Mouse (Mus musculus): ENCODE measurements around the gene Gucy2f. TPM values are rescaled to one million over a fixed set of nuclear protein-coding genes. Genes with fewer than 3 reads are reported as not detected.

The Gucy2f gene
- total and polyA plus RNA-seq, 3 experiments, result not detected

DNA sequence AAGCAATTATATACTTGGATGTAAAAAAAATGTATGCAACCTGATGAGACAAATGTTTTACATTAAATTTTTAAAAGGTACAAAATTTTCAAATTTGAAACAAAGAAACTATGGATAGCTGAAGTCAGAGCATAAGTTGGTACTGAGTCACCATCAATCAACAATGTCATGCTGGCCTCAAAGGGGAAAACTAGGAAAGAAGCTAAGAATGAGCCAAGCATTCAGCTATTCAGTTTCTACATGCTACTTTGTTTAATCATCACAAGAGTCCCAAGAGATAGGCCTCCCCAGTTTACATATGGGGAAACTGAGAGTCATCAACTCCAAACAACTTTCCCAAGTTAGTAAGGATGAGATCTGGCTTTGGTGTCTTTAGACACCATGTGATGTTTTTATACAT lies 19.8 kb downstream of the Gucy2f start:
- in situ Hi-C loops (cut with MboI; ENCODE audit: low pct_ligation_motif_present, low pct_unique_long_range_greater_than_20kb, low sequenced_read_pairs), result no loop called here

DNA sequence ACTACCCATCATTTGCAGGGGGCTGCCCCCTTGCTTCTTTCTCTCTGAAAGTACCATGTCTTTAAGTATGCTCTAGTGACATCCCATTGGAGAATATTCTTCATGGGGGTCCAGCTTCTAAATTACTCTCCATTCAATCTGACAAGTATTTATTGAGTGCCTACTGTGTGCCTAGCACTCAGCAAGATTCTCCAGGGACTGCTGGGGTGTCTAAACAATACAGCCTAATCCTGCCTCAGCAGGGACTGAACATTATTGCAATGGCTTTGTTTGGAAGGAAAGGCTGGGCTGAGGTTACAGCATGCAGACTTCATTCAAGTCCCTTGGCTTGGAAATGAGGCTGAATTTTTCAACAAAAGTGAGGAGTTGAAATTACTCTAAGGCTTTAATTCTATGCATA lies 81.0 kb downstream of the Gucy2f start:
- Histone ChIP-seq H3K27ac (ENCODE audit: insufficient read depth, low read depth) (no peak overlapping the region), H3K9ac (ENCODE audit: insufficient read depth, low read depth) (no peak overlapping the region), H3K4me1 (ENCODE audit: control insufficient read depth in 1 of 2, insufficient read depth in 2 of 2) (no peaks in the 10 kb centered on the region), H3K36me3 (replicated peaks in 1 of 2; ENCODE audit: control insufficient read depth in 1 of 2, insufficient read depth in 1 of 2, low read length in 1 of 2) (no peaks in the 10 kb centered on the region), H3K79me2 (replicated peaks; ENCODE audit: control insufficient read depth, extremely low read depth, insufficient read depth, poor library complexity, severe bottlenecking) (no peaks in the 10 kb centered on the region), H3K4me2 (ENCODE audit: insufficient read depth, low read depth, poor library complexity, severe bottlenecking) (no peak overlapping the region), H3K4me3 (replicated peaks in 1 of 3; ENCODE audit: low read depth in 2 of 3, low read length in 2 of 3, poor library complexity in 1 of 3) (no peak overlapping the region), H3K9me3 (replicated peaks; ENCODE audit: low read length) (no peaks in the 10 kb centered on the region), H3K27me3 (replicated peaks) (no peaks in the 10 kb centered on the region)
- no peak for TF ChIP-seq EP300 (IDR thresholded peaks at IDR 0.05; ENCODE audit: low read length)
- no peak for TF ChIP-seq CHD2 (IDR thresholded peaks at IDR 0.05; ENCODE audit: low read length)
- no peak for TF ChIP-seq UBTF (IDR thresholded peaks at IDR 0.05; ENCODE audit: low read depth, low read length)
- TF ChIP-seq JUN (IDR thresholded peaks at IDR 0.05; ENCODE audit: insufficient read depth, low read depth, low read length), result no peak
- TF ChIP-seq ZMIZ1 (IDR thresholded peaks at IDR 0.05; ENCODE audit: low read depth, low read length), result no peak
- TF ChIP-seq MYC (IDR thresholded peaks at IDR 0.05; ENCODE audit: low read depth, low read length), result no peak
- dilution Hi-C loops (cut with MboI; ENCODE audit: extremely low pct_ligation_motif_present, extremely low pct_unique_long_range_greater_than_20kb, low sequenced_read_pairs), result no loop called here
- no peak for DNase-seq (ENCODE audit: extremely low read depth)
- in situ Hi-C loops (cut with MboI; ENCODE audit: low pct_ligation_motif_present, low pct_unique_long_range_greater_than_20kb, low sequenced_read_pairs), result no loop called here

More for the DNA sequence above, 19.8 kb downstream of the Gucy2f start:
- no peaks in the 10 kb centered on the region for H3K36me3 ChIP-seq (replicated peaks in 1 of 2; ENCODE audit: control insufficient read depth in 1 of 2, insufficient read depth in 1 of 2, low read length in 1 of 2)
- DNase-seq (ENCODE audit: extremely low read depth), result no peak
- no peak overlapping the region for H3K4me3 ChIP-seq (replicated peaks in 1 of 3; ENCODE audit: low read depth in 2 of 3, low read length in 2 of 3, poor library complexity in 1 of 3)
- H3K4me1 ChIP-seq (ENCODE audit: control insufficient read depth in 1 of 2, insufficient read depth in 2 of 2), result no peaks in the 10 kb centered on the region
- dilution Hi-C loops (cut with MboI; ENCODE audit: extremely low pct_ligation_motif_present, extremely low pct_unique_long_range_greater_than_20kb, low sequenced_read_pairs), result no loop called here
- H3K4me2 ChIP-seq (ENCODE audit: insufficient read depth, low read depth, poor library complexity, severe bottlenecking), result no peak overlapping the region
- H3K9ac ChIP-seq (ENCODE audit: insufficient read depth, low read depth), result no peak overlapping the region
- no peaks in the 10 kb centered on the region for H3K9me3 ChIP-seq (replicated peaks; ENCODE audit: low read length)
- TF ChIP-seq SMC3 (IDR thresholded peaks at IDR 0.05; ENCODE audit: low read depth, low read length), result no peak
- no peak for TF ChIP-seq EP300 (IDR thresholded peaks at IDR 0.05; ENCODE audit: low read length)
- TF ChIP-seq UBTF (IDR thresholded peaks at IDR 0.05; ENCODE audit: low read depth, low read length), result no peak
- no peak for TF ChIP-seq BHLHE40 (IDR thresholded peaks at IDR 0.05; ENCODE audit: low read depth, low read length)
- TF ChIP-seq RAD21 (IDR thresholded peaks at IDR 0.05; ENCODE audit: low read depth, low read length), result no peak
- no peak for TF ChIP-seq NRF1 (IDR thresholded peaks at IDR 0.05; ENCODE audit: low read depth, low read length)
- no peaks in the 10 kb centered on the region for H3K27me3 ChIP-seq (replicated peaks)
- H3K27ac ChIP-seq (ENCODE audit: insufficient read depth, low read depth), result no peak overlapping the region
- H3K79me2 ChIP-seq (replicated peaks; ENCODE audit: control insufficient read depth, extremely low read depth, insufficient read depth, poor library complexity, severe bottlenecking), result no peaks in the 10 kb centered on the region

DNA sequence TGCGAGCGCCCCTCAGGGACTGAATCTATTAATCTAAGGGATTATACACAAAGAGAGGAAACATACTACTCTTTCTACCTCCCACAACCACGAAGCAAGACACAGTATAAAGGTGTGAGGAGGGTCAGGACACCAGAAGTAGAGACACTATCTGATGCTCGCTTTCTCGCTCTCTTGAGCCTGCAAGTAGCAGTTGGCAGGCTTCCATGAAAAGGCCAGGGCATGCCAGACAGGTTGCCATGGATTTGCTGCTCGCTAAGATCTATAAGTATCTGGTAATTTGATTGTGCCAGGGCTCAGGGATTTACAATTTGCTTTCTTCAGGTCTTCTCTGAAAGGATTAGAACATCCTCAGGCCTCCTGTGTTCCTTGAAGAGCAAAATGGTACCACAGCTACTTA lies 85.5 kb downstream of the Gucy2f start:
- H3K9ac ChIP-seq (ENCODE audit: insufficient read depth, low read depth), result no peak overlapping the region
- no peaks in the 10 kb centered on the region for H3K9me3 ChIP-seq (replicated peaks; ENCODE audit: low read length)
- no peaks in the 10 kb centered on the region for H3K27me3 ChIP-seq (replicated peaks)
- dilution Hi-C loops (cut with MboI; ENCODE audit: extremely low pct_ligation_motif_present, extremely low pct_unique_long_range_greater_than_20kb, low sequenced_read_pairs) (no loop called here), in situ Hi-C loops (cut with MboI; ENCODE audit: low pct_ligation_motif_present, low pct_unique_long_range_greater_than_20kb, low sequenced_read_pairs) (no loop called here)
- no peaks in the 10 kb centered on the region for H3K4me1 ChIP-seq (ENCODE audit: control insufficient read depth in 1 of 2, insufficient read depth in 2 of 2)
- H3K27ac ChIP-seq (ENCODE audit: insufficient read depth, low read depth), result no peak overlapping the region
- no peak for DNase-seq (ENCODE audit: extremely low read depth)
- H3K79me2 ChIP-seq (replicated peaks; ENCODE audit: control insufficient read depth, extremely low read depth, insufficient read depth, poor library complexity, severe bottlenecking), result no peaks in the 10 kb centered on the region
- no peaks in the 10 kb centered on the region for H3K36me3 ChIP-seq (replicated peaks in 1 of 2; ENCODE audit: control insufficient read depth in 1 of 2, insufficient read depth in 1 of 2, low read length in 1 of 2)
- no peak overlapping the region for H3K4me3 ChIP-seq (replicated peaks in 1 of 3; ENCODE audit: low read depth in 2 of 3, low read length in 2 of 3, poor library complexity in 1 of 3)
- no peak for TF ChIP-seq MEF2A (IDR thresholded peaks at IDR 0.05; ENCODE audit: borderline replicate concordance, low read depth, low read length)
- TF ChIP-seq MAX (IDR thresholded peaks at IDR 0.05; ENCODE audit: low read length), result no peak
- TF ChIP-seq POLR2AphosphoS2 (IDR thresholded peaks at IDR 0.05; ENCODE audit: low read depth, low read length), result no peak
- TF ChIP-seq USF1 (IDR thresholded peaks at IDR 0.05; ENCODE audit: low read depth, low read length), result no peak
- no peak for TF ChIP-seq NRF1 (IDR thresholded peaks at IDR 0.05; ENCODE audit: low read depth, low read length)
- no peak for TF ChIP-seq ZC3H11A (IDR thresholded peaks at IDR 0.05; ENCODE audit: low read depth, low read length)
- no peak for TF ChIP-seq CTCF (conservative IDR thresholded peaks at IDR 0.05 in 1 of 2, IDR thresholded peaks at IDR 0.05 in 1 of 2; ENCODE audit: low read depth in 2 of 2, low read length in 2 of 2)
- TF ChIP-seq ELF1 (IDR thresholded peaks at IDR 0.05; ENCODE audit: low read depth, low read length), result no peak
- no peak for TF ChIP-seq EP300 (IDR thresholded peaks at IDR 0.05; ENCODE audit: low read length)
- TF ChIP-seq MYC (IDR thresholded peaks at IDR 0.05; ENCODE audit: low read depth, low read length), result no peak
- TF ChIP-seq MXI1 (IDR thresholded peaks at IDR 0.05; ENCODE audit: low read depth, low read length), result no peak
- no peak for TF ChIP-seq UBTF (IDR thresholded peaks at IDR 0.05; ENCODE audit: low read depth, low read length)
- no peak for TF ChIP-seq GABPA (IDR thresholded peaks at IDR 0.05; ENCODE audit: insufficient replicate concordance, low read depth, low read length)
- TF ChIP-seq PAX5 (IDR thresholded peaks at IDR 0.05; ENCODE audit: low read length), result no peak
- TF ChIP-seq TBP (conservative IDR thresholded peaks at IDR 0.05; ENCODE audit: low read depth, low read length), result no peak
- H3K4me2 ChIP-seq (ENCODE audit: insufficient read depth, low read depth, poor library complexity, severe bottlenecking), result no peak overlapping the region

Data from CH12.LX (cell line).